Mouse (Mus musculus): Measurements from ENCODE around the gene Ddo.

GRCm38 (mm10) chr10:40638276-40638675 is 8.5 kb downstream of the Ddo start:
- TF ChIP-seq CTCF (IDR thresholded peaks at IDR 0.05; ENCODE audit: borderline replicate concordance, insufficient read depth, low read length) (no peak), POLR2A (IDR thresholded peaks at IDR 0.05; ENCODE audit: low read depth, low read length) (no peak)

Measured in embryonic fibroblast, embryonic 13.5 days (primary cell).